Mouse (Mus musculus): ENCODE results near the gene Tcf7l2. TPM values are rescaled to one million over a fixed set of nuclear protein-coding genes. Genes with fewer than 3 reads are reported as not detected.

The Tcf7l2 gene
- total and polyA plus RNA-seq, 3 experiments: not detected

DNA sequence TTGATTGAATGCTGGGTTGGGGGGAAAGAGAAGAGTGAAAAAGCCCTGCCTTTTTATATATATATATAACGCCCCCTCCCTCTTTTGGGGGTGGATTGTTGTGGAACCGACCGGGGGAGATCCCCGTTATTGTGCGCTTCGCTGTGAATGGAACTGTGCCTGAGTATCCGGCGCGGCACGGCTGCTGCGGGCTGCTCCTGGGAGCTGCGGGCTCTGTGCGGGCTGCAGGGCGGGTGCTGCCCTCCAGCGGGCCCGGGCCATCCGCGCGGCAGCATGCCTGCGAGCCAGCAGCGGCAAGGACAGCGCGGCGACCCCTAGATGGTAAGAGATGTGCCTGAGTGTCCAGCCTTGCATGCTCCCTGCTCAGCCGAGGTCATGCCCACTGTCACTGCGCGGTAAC, 153.7 kb downstream of the Tcf7l2 start:
- Histone ChIP-seq H3K27ac (ENCODE audit: insufficient read depth, low read depth) (no peak overlapping the region), H3K79me2 (replicated peaks; ENCODE audit: control insufficient read depth, extremely low read depth, insufficient read depth, poor library complexity, severe bottlenecking) (no peaks in the 10 kb centered on the region), H3K4me3 (replicated peaks in 1 of 3; ENCODE audit: low read depth in 2 of 3, low read length in 2 of 3, poor library complexity in 1 of 3) (no peak overlapping the region), H3K9ac (ENCODE audit: insufficient read depth, low read depth) (no peak overlapping the region), H3K27me3 (replicated peaks) (peaks cover 75% of the 10 kb centered on the region), H3K36me3 (replicated peaks in 1 of 2; ENCODE audit: control insufficient read depth in 1 of 2, insufficient read depth in 1 of 2, low read length in 1 of 2) (no peaks in the 10 kb centered on the region), H3K4me2 (ENCODE audit: insufficient read depth, low read depth, poor library complexity, severe bottlenecking) (no peak overlapping the region), H3K4me1 (ENCODE audit: control insufficient read depth in 1 of 2, insufficient read depth in 2 of 2) (no peaks in the 10 kb centered on the region; a peak in 1 of 4 replicates), H3K9me3 (replicated peaks; ENCODE audit: low read length) (no peaks in the 10 kb centered on the region)
- in situ Hi-C loops (cut with MboI; ENCODE audit: low pct_ligation_motif_present, low pct_unique_long_range_greater_than_20kb, low sequenced_read_pairs) (no loop called here), dilution Hi-C loops (cut with MboI; ENCODE audit: extremely low pct_ligation_motif_present, extremely low pct_unique_long_range_greater_than_20kb, low sequenced_read_pairs) (no loop called here)
- no peak for TF ChIP-seq BHLHE40 (IDR thresholded peaks at IDR 0.05; ENCODE audit: low read depth, low read length)
- 0 out of 2 replicates have a peak, but pooled peaks have one; percentile 6 for TF ChIP-seq SMC3 (IDR thresholded peaks at IDR 0.05; ENCODE audit: low read depth, low read length)
- TF ChIP-seq USF1 (IDR thresholded peaks at IDR 0.05; ENCODE audit: low read depth, low read length): no peak
- TF ChIP-seq CTCF (conservative IDR thresholded peaks at IDR 0.05 in 1 of 2, IDR thresholded peaks at IDR 0.05 in 1 of 2; ENCODE audit: low read depth in 2 of 2, low read length in 2 of 2): peak in 1 of 2 experiments; percentile 42; a peak in 2 of 4 replicates
- DNase-seq (ENCODE audit: extremely low read depth): no peak

DNA sequence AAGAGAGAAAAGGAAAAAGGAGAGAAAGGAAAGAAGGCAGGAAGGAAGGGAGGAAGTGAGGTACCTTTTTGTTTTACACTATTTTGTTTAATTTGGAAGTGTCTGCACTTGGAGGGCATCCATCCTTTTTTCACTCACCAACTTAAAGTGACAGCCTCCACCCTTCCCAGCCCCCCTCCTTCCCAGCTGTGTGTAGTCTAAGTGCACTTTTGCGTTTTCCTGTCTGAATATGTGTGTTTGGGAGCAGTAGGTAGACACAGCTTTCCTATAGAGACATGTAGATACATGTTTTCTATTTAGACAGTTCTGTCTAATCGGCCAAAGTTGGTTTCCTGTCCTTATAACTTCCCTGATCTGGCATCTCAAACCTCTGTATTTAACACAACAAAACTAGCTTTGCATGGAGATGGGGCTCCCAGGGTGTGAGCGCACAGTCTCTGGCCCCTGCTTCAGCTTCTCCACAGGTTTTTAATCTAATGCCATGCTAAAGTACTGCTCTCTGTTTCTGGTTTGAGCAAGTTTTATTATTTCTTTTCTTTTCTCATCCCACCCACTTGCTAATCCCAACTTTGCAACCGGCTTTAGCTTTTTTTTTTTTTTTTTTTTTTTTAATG, 154.3 kb downstream of the Tcf7l2 start:
- H3K9ac ChIP-seq (ENCODE audit: insufficient read depth, low read depth): no peak overlapping the region
- H3K4me3 ChIP-seq (replicated peaks in 1 of 3; ENCODE audit: low read depth in 2 of 3, low read length in 2 of 3, poor library complexity in 1 of 3): no peak overlapping the region
- no peaks in the 10 kb centered on the region for H3K79me2 ChIP-seq (replicated peaks; ENCODE audit: control insufficient read depth, extremely low read depth, insufficient read depth, poor library complexity, severe bottlenecking)
- in situ Hi-C loops (cut with MboI; ENCODE audit: low pct_ligation_motif_present, low pct_unique_long_range_greater_than_20kb, low sequenced_read_pairs) (no loop called here), dilution Hi-C loops (cut with MboI; ENCODE audit: extremely low pct_ligation_motif_present, extremely low pct_unique_long_range_greater_than_20kb, low sequenced_read_pairs) (no loop called here)
- no peak for DNase-seq (ENCODE audit: extremely low read depth)
- no peaks in the 10 kb centered on the region for H3K9me3 ChIP-seq (replicated peaks; ENCODE audit: low read length)
- peaks cover 79% of the 10 kb centered on the region for H3K27me3 ChIP-seq (replicated peaks)
- no peak for TF ChIP-seq UBTF (IDR thresholded peaks at IDR 0.05; ENCODE audit: low read depth, low read length)
- TF ChIP-seq ZKSCAN1 (IDR thresholded peaks at IDR 0.05; ENCODE audit: borderline replicate concordance, low read depth, low read length): no peak
- TF ChIP-seq ELF1 (IDR thresholded peaks at IDR 0.05; ENCODE audit: low read depth, low read length): no peak
- no peak for TF ChIP-seq ZMIZ1 (IDR thresholded peaks at IDR 0.05; ENCODE audit: low read depth, low read length)
- no peak for TF ChIP-seq RCOR1 (conservative IDR thresholded peaks at IDR 0.05; ENCODE audit: low read depth, low read length)
- no peak for TF ChIP-seq BHLHE40 (IDR thresholded peaks at IDR 0.05; ENCODE audit: low read depth, low read length)
- no peak for TF ChIP-seq CHD1 (IDR thresholded peaks at IDR 0.05; ENCODE audit: low read depth, low read length)
- TF ChIP-seq MAZ (IDR thresholded peaks at IDR 0.05; ENCODE audit: low read depth, low read length): no peak
- no peak for TF ChIP-seq SIN3A (IDR thresholded peaks at IDR 0.05; ENCODE audit: low read length)
- no peak for TF ChIP-seq SMC3 (IDR thresholded peaks at IDR 0.05; ENCODE audit: low read depth, low read length)
- TF ChIP-seq USF2 (conservative IDR thresholded peaks at IDR 0.05; ENCODE audit: low read depth, low read length): no peak
- no peak for TF ChIP-seq IRF4 (IDR thresholded peaks at IDR 0.05; ENCODE audit: low read depth, low read length)
- TF ChIP-seq ZNF384 (IDR thresholded peaks at IDR 0.05; ENCODE audit: low read depth, low read length): no peak
- TF ChIP-seq NELFE (IDR thresholded peaks at IDR 0.05; ENCODE audit: low read depth, low read length): no peak
- no peak for TF ChIP-seq EP300 (IDR thresholded peaks at IDR 0.05; ENCODE audit: low read length)
- H3K4me2 ChIP-seq (ENCODE audit: insufficient read depth, low read depth, poor library complexity, severe bottlenecking): no peak overlapping the region
- H3K4me1 ChIP-seq (ENCODE audit: control insufficient read depth in 1 of 2, insufficient read depth in 2 of 2): no peaks in the 10 kb centered on the region; a peak in 1 of 4 replicates
- H3K36me3 ChIP-seq (replicated peaks in 1 of 2; ENCODE audit: control insufficient read depth in 1 of 2, insufficient read depth in 1 of 2, low read length in 1 of 2): no peaks in the 10 kb centered on the region
- H3K27ac ChIP-seq (ENCODE audit: insufficient read depth, low read depth): no peak overlapping the region

All from CH12.LX (cell line).